Mouse (Mus musculus) midbrain, postnatal 0 days (tissue): ENCODE measurements around the gene Rsad1. TPM values are rescaled to one million over a fixed set of nuclear protein-coding genes. Genes with fewer than 3 reads are reported as not detected.

Experiments used
- ATAC-seq: fragments of 200-750 bp; cut with Nextera tagmentation; 2 replicates; pipeline ENCODE4 v1.8.0; 2017; ENCODE audit warnings: moderate number of reproducible peaks, mild to moderate bottlenecking, moderate TSS enrichment, moderate library complexity; ENCODE audit not compliant: low FRiP score
- DNase-seq: peaks from one replicate; pipeline ENCODE4 v3.0.0-alpha.2; 2015; ENCODE audit warnings: low spot score
- H3K27ac ChIP-seq: fragments of 300-500 bp; sonication (generic); 2 replicates; pipeline ENCODE4 v1.5.1; 2014; ENCODE audit warnings: low read depth, mild to moderate bottlenecking, low read length, mixed read lengths
- H3K27me3 ChIP-seq: fragments of 300-500 bp; sonication (generic); 2 replicates; pipeline ENCODE4 v1.6.1; 2014; ENCODE audit warnings: low read length, control low read depth, mixed read lengths; ENCODE audit not compliant: insufficient read depth
- H3K36me3 ChIP-seq: fragments of 300-500 bp; sonication (generic); 2 replicates; pipeline ENCODE4 v1.6.1; 2014; ENCODE audit warnings: low read length, control low read depth, mixed read lengths; ENCODE audit not compliant: insufficient read depth
- H3K4me1 ChIP-seq: fragments of 300-500 bp; sonication (generic); 2 replicates; pipeline ENCODE4 v1.6.1; 2014; ENCODE audit warnings: mild to moderate bottlenecking, control low read depth, antibody characterized with exemption, low read length, mixed read lengths; ENCODE audit not compliant: insufficient read depth
- H3K4me2 ChIP-seq: fragments of 300-500 bp; sonication (generic); 2 replicates; pipeline ENCODE4 v1.6.1; 2014; ENCODE audit warnings: low read depth, mild to moderate bottlenecking, low read length, mixed read lengths; ENCODE audit not compliant: poor library complexity, severe bottlenecking
- H3K4me3 ChIP-seq: fragments of 300-500 bp; sonication (generic); 2 replicates; pipeline ENCODE4 v1.5.1; 2014; ENCODE audit warnings: low read depth, mild to moderate bottlenecking, low read length, moderate library complexity
- H3K9ac ChIP-seq: fragments of 300-500 bp; sonication (generic); replicated peaks from 2 replicates; pipeline ENCODE4 v1.6.1; 2014; ENCODE audit warnings: mild to moderate bottlenecking, low read length, moderate library complexity, mixed read lengths; ENCODE audit not compliant: poor library complexity, severe bottlenecking
- H3K9me3 ChIP-seq: fragments of 300-500 bp; sonication (generic); 2 replicates; pipeline ENCODE4 v1.6.1; 2016; ENCODE audit warnings: low read length, control low read depth
- CTCF ChIP-seq: IDR thresholded peaks from 2 replicates; pipeline ENCODE4 v1.5.1; 2016; ENCODE audit warnings: antibody characterized with exemption, mild to moderate bottlenecking
- WGBS: fragments of 180-500 bp; shearing (Covaris S2); extraction: QIAGEN DNeasy Blood & Tissue Kit; methylation state at CpG from one replicate; pipeline ENCODE4 v1.1.7; 2014; 5-methylcytosine and 5-hydroxymethylcytosine counted together
- polyA plus RNA-seq: library from polyadenylated mRNA; unstranded; fragments of >200 nt; fragmentation: Nextera tagmentation; extraction: Ambion mirVana; gene quantifications from 2 replicates; pipeline ENCODE4 v1.2.1, GENCODE M21; 2015
- total RNA-seq: library from RNA; depleted of rRNA; stranded (reverse); fragments of >200 nt; gene quantifications from 2 replicates; pipeline ENCODE4 v1.2.3, GENCODE M21; 2014

Rsad1 gene
- total and polyA plus RNA-seq, 2 experiments from 2014 or later, result 12.6 to 13.5 TPM

DNA sequence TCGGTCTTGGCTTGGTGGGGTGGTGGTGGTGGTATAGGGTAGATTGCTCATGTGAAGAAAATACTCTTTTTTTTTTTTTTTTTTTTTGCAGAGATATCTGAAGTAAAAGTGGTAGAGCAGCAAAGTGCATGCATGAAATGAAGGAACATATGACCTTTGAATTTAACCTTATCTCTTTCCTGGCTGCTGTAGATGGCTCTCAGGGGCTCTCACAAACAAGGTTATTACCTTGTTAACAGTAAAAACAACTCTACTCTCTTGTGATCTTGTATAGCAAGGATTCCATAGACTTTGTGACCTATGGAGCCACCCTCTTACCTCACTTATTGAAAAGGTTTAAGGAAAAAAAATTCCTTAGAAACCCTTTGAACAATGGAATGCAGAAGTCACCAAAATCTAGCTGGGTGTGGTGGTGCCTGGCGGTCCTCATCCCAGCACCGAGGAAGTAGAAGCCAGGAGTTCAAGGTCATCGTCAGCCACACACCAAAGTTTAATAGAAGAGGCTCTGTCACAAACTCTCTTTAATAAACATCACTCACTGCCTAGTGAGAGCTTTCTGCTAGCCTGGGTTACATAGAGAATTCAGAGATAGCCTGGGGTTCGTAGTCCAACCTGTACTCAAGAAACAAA is 31.2 kb upstream of the Rsad1 start:
- Histone ChIP-seq H3K4me2 (no peak overlapping the region), H3K36me3 (no peaks in the 10 kb centered on the region), H3K27ac (no peak overlapping the region), H3K9ac (no peak overlapping the region), H3K4me3 (no peak overlapping the region), H3K27me3 (no peaks in the 10 kb centered on the region), H3K4me1 (no peaks in the 10 kb centered on the region), H3K9me3 (no peaks in the 10 kb centered on the region)
- no peak for ATAC-seq
- no peak for TF ChIP-seq CTCF
- 95% methylated on average over 5 of the region's 5 CpGs for WGBS
- no peak for DNase-seq

DNA sequence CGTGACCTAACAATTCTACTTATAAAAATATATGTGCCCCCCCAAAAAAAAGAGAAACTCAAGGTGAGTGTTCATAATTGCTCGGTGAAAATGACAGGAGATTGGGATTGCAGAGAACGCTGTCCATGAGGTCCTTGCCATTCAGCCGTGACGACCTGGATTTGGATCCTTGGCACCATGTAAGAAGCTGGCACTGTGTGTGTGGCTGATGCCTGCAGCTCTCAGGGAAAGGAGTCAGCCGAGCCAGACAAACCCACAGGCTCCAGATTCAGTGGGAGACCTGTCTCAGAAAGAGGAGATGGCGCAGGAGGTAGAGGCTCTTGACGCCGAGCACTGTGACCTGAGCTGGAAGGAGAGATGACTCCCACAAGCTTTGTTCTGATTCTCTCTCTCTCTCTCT is 27.3 kb upstream of the Rsad1 start:
- 82% methylated on average over 9 of the region's 9 CpGs for WGBS
- no peak overlapping the region for H3K4me2 ChIP-seq
- H3K36me3 ChIP-seq, result no peaks in the 10 kb centered on the region
- no peak for DNase-seq
- no peaks in the 10 kb centered on the region for H3K27me3 ChIP-seq
- ATAC-seq, result no peak
- no peak overlapping the region for H3K4me3 ChIP-seq
- H3K27ac ChIP-seq, result no peak overlapping the region
- H3K9me3 ChIP-seq, result no peaks in the 10 kb centered on the region
- H3K9ac ChIP-seq, result no peak overlapping the region
- no peaks in the 10 kb centered on the region for H3K4me1 ChIP-seq
- TF ChIP-seq CTCF, result no peak

DNA sequence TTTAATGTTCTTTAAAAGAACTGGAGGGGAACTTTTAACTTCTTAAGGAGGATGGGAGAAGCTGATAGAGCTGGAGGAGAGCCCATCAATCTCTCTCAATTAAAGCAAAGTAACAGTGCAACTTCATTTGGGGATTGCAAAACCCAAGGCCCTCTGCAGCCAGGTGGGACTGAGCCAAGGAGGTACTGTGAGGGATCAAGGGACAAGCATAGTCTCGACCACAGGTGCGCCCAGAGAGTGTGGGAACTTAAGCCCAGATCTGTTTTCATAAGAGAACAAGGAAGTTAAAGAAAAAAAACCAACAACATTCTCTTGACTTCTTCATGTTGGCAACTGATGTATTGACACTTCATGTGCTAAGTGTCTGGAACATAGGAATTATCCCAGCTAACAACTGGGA is 26.0 kb upstream of the Rsad1 start:
- no peak overlapping the region for H3K4me2 ChIP-seq
- no peak overlapping the region for H3K9ac ChIP-seq
- no peak overlapping the region for H3K27ac ChIP-seq
- no peaks in the 10 kb centered on the region for H3K4me1 ChIP-seq
- DNase-seq, result no peak
- ATAC-seq, result no peak
- H3K36me3 ChIP-seq, result no peaks in the 10 kb centered on the region
- no peak for TF ChIP-seq CTCF
- 81% methylated on average over 2 of the region's 2 CpGs for WGBS
- no peaks in the 10 kb centered on the region for H3K27me3 ChIP-seq
- H3K9me3 ChIP-seq, result no peaks in the 10 kb centered on the region
- H3K4me3 ChIP-seq, result no peak overlapping the region

GRCm38 (mm10) chr11:94574560-94574959 is 25.5 kb upstream of the Rsad1 start:
- 0 out of 2 replicates have a peak, but pooled peaks have one; percentile 6 for TF ChIP-seq CTCF
- 23% methylated on average over 6 of the region's 7 CpGs for WGBS
- no peak for DNase-seq
- Histone ChIP-seq H3K4me1 (no peaks in the 10 kb centered on the region), H3K27me3 (no peaks in the 10 kb centered on the region), H3K36me3 (no peaks in the 10 kb centered on the region), H3K9me3 (no peaks in the 10 kb centered on the region), H3K4me3 (no peak overlapping the region), H3K9ac (no peak overlapping the region), H3K4me2 (no peak overlapping the region), H3K27ac (no peak overlapping the region)
- ATAC-seq, result no peak

- Histone ChIP-seq H3K27me3 (no peaks in the 10 kb centered on the region), H3K4me1 (no peaks in the 10 kb centered on the region), H3K36me3 (no peaks in the 10 kb centered on the region), H3K4me3 (no peak overlapping the region), H3K4me2 (no peak overlapping the region), H3K9me3 (no peaks in the 10 kb centered on the region), H3K27ac (no peak overlapping the region), H3K9ac (no peak overlapping the region)
- ATAC-seq (no peak), DNase-seq (no peak)
- 100% methylated on average over 1 of the region's 1 CpGs for WGBS
- TF ChIP-seq CTCF, result no peak
These were observed 22.8 kb upstream of the Rsad1 start for GRCm38 (mm10) chr11:94571850-94572249.

DNA sequence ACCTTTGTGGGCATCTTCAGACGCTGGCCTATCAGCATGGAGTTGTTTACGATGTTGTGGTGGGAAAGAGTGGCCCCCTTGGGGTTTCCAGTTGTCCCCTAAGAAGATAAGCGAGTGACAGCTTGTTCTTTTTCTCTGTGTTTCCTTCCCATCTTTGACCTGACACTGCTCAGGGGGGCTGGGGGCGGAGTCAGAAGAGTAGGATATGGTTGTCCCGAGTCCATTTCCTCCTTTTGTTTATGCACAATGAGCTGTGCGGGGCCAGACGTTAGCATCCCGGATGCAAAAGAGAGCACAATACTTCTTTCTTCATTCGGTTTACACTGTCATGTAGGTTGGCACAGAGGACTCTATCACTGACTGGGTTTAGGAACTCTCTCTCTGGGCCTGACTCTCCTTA is 21.6 kb upstream of the Rsad1 start:
- Histone ChIP-seq H3K4me2 (no peak overlapping the region), H3K27ac (no peak overlapping the region), H3K36me3 (no peaks in the 10 kb centered on the region), H3K4me3 (no peak overlapping the region), H3K9me3 (no peaks in the 10 kb centered on the region), H3K9ac (no peak overlapping the region), H3K27me3 (0 out of 2 replicates have a peak, but pooled peaks cover 1% of the 10 kb centered on the region), H3K4me1 (no peaks in the 10 kb centered on the region)
- WGBS, result 51% methylated on average over 9 of the region's 9 CpGs
- DNase-seq (no peak), ATAC-seq (no peak)
- TF ChIP-seq CTCF, result no peak
